Mouse (Mus musculus): ENCODE measurements at regions not wholly inside any gene's neighbourhood (a gene's known extent, or its start where the extent isn't known, plus 50 kb on each side); places are given as distances from the start of the nearest gene placed in this dataset.

GRCm38 (mm10) chr8:126855914-126856313 is 89.7 kb downstream of the Tomm20 start:
- no peak overlapping the region for H3K4me3 ChIP-seq (replicated peaks)
- H3K27me3 ChIP-seq (ENCODE audit: control insufficient read depth), result no peaks in the 10 kb centered on the region
- H3K4me1 ChIP-seq (ENCODE audit: control insufficient read depth), result peaks cover 18% of the 10 kb centered on the region
- no peaks in the 10 kb centered on the region for H3K9me3 ChIP-seq (ENCODE audit: control insufficient read depth, low read length)
- no peaks in the 10 kb centered on the region for H3K36me3 ChIP-seq (ENCODE audit: control insufficient read depth)
- TF ChIP-seq GATA1 (IDR thresholded peaks at IDR 0.05; ENCODE audit: low read length) (no peak), TAL1 (IDR thresholded peaks at IDR 0.05; ENCODE audit: low read length) (no peak)

- H3K36me3 ChIP-seq (ENCODE audit: control insufficient read depth), result no peaks in the 10 kb centered on the region
- no peaks in the 10 kb centered on the region for H3K27me3 ChIP-seq (ENCODE audit: control insufficient read depth)
- H3K4me1 ChIP-seq (ENCODE audit: control insufficient read depth), result peaks cover 16% of the 10 kb centered on the region
- no peak for TF ChIP-seq TAL1 (IDR thresholded peaks at IDR 0.05; ENCODE audit: low read length)
- H3K9me3 ChIP-seq (ENCODE audit: control insufficient read depth, low read length), result no peaks in the 10 kb centered on the region
- no peak overlapping the region for H3K4me3 ChIP-seq (replicated peaks)
Measured at GRCm38 (mm10) chr8:126855056-126855609, 90.5 kb downstream of the Tomm20 start.

- H3K27me3 ChIP-seq (ENCODE audit: control insufficient read depth), result no peaks in the 10 kb centered on the region
- peaks cover 12% of the 10 kb centered on the region for H3K4me1 ChIP-seq (ENCODE audit: control insufficient read depth)
- no peak for TF ChIP-seq GATA1 (IDR thresholded peaks at IDR 0.05; ENCODE audit: low read length)
- TF ChIP-seq TAL1 (IDR thresholded peaks at IDR 0.05; ENCODE audit: low read length), result no peak
- H3K36me3 ChIP-seq (ENCODE audit: control insufficient read depth), result no peaks in the 10 kb centered on the region
- no peaks in the 10 kb centered on the region for H3K9me3 ChIP-seq (ENCODE audit: control insufficient read depth, low read length)
- H3K4me3 ChIP-seq (replicated peaks), result no peak overlapping the region
Measured at GRCm38 (mm10) chr8:126854121-126855055, 91.3 kb downstream of the Tomm20 start.

- TF ChIP-seq GATA1 (IDR thresholded peaks at IDR 0.05; ENCODE audit: low read length) (no peak), TAL1 (IDR thresholded peaks at IDR 0.05; ENCODE audit: low read length) (no peak)
- H3K9me3 ChIP-seq (ENCODE audit: control insufficient read depth, low read length), result no peaks in the 10 kb centered on the region
- no peaks in the 10 kb centered on the region for H3K27me3 ChIP-seq (ENCODE audit: control insufficient read depth)
- H3K4me1 ChIP-seq (ENCODE audit: control insufficient read depth), result peaks cover 23% of the 10 kb centered on the region
- H3K36me3 ChIP-seq (ENCODE audit: control insufficient read depth), result no peaks in the 10 kb centered on the region
- no peak overlapping the region for H3K4me3 ChIP-seq (replicated peaks)
Measured at GRCm38 (mm10) chr8:126852663-126853390, 92.8 kb downstream of the Tomm20 start.

DNA sequence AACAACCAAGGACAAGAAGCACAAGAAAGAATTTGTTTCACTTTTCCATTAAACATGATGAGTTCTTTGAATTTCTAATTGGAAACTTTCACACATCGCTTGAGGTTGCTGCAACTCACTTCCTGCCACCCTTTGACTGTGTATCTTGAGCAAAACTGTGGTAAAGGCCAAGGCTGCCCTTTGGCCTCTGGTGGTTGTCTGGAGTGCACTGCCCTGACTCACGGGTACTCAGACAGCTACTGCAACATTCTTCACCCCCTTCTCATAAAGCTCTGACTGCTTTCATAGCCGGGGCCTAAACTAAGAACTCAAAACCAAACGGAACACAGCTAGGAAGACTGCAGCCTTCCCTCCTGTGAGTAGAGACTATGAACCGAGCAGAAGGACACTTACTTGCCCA is 93.5 kb downstream of the Tomm20 start:
- no peaks in the 10 kb centered on the region for H3K27me3 ChIP-seq (ENCODE audit: control insufficient read depth)
- H3K36me3 ChIP-seq (ENCODE audit: control insufficient read depth), result no peaks in the 10 kb centered on the region
- peaks cover 26% of the 10 kb centered on the region for H3K4me1 ChIP-seq (ENCODE audit: control insufficient read depth)
- H3K9me3 ChIP-seq (ENCODE audit: control insufficient read depth, low read length), result no peaks in the 10 kb centered on the region
- TF ChIP-seq TAL1 (IDR thresholded peaks at IDR 0.05; ENCODE audit: low read length) (no peak), GATA1 (IDR thresholded peaks at IDR 0.05; ENCODE audit: low read length) (no peak)
- no peak overlapping the region for H3K4me3 ChIP-seq (replicated peaks)

DNA sequence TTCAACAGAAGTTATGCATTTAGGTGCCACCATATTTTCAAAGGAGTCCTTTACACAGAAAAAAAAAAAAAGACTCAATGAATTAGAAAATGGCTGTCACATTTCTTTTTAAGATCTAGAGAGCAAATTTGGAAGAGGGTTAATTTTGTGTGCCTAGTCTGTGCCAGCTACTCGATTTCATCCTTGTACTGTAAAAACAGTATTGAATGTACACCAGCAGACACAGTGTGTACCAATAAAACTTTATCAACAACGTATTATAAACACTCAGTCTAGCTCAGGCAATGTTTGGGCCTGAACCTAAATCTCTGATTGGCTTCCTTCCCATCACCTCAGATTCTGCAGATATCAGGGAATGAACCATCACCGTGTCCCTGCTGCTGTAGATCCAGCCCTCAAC is 93.9 kb downstream of the Tomm20 start:
- Histone ChIP-seq H3K9me3 (ENCODE audit: control insufficient read depth, low read length) (no peaks in the 10 kb centered on the region), H3K4me1 (ENCODE audit: control insufficient read depth) (peaks cover 28% of the 10 kb centered on the region), H3K27me3 (ENCODE audit: control insufficient read depth) (no peaks in the 10 kb centered on the region), H3K4me3 (replicated peaks) (no peak overlapping the region), H3K36me3 (ENCODE audit: control insufficient read depth) (no peaks in the 10 kb centered on the region)
- TF ChIP-seq TAL1 (IDR thresholded peaks at IDR 0.05; ENCODE audit: low read length), result no peak
- TF ChIP-seq GATA1 (IDR thresholded peaks at IDR 0.05; ENCODE audit: low read length), result no peak

DNA sequence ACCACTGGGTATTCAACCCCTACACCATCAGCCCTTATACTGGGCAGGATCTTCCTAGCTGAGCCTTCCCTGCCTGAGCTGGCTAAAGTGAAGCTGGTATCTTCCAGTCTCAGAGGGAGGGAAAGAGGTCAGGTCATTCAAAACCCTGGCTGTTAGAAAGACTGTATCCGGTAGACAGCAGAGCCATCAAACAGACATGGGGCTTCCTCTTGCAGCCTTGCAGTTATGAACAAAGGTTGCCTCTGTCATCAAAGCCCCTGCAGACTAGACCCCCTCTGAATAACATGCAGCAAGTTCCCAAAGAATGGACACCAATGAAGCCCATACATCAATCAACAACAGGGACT is 95.5 kb downstream of the Tomm20 start:
- peaks cover 26% of the 10 kb centered on the region for H3K4me1 ChIP-seq (ENCODE audit: control insufficient read depth)

GRCm38 (mm10) chr8:126849411-126850188 is 96.0 kb downstream of the Tomm20 start:
- Histone ChIP-seq H3K4me3 (replicated peaks) (no peak overlapping the region), H3K27me3 (ENCODE audit: control insufficient read depth) (no peaks in the 10 kb centered on the region), H3K9me3 (ENCODE audit: control insufficient read depth, low read length) (no peaks in the 10 kb centered on the region), H3K36me3 (ENCODE audit: control insufficient read depth) (no peaks in the 10 kb centered on the region), H3K4me1 (ENCODE audit: control insufficient read depth) (peaks cover 25% of the 10 kb centered on the region)
- no peak for TF ChIP-seq GATA1 (IDR thresholded peaks at IDR 0.05; ENCODE audit: low read length)
- no peak for TF ChIP-seq TAL1 (IDR thresholded peaks at IDR 0.05; ENCODE audit: low read length)

More for the DNA sequence above, 95.5 kb downstream of the Tomm20 start:
- Histone ChIP-seq H3K36me3 (ENCODE audit: control insufficient read depth) (no peaks in the 10 kb centered on the region), H3K9me3 (ENCODE audit: control insufficient read depth, low read length) (no peaks in the 10 kb centered on the region), H3K4me3 (replicated peaks) (no peak overlapping the region), H3K27me3 (ENCODE audit: control insufficient read depth) (no peaks in the 10 kb centered on the region)
- no peak for TF ChIP-seq TAL1 (IDR thresholded peaks at IDR 0.05; ENCODE audit: low read length)
- no peak for TF ChIP-seq GATA1 (IDR thresholded peaks at IDR 0.05; ENCODE audit: low read length)
